In the genomic region with DNA sequence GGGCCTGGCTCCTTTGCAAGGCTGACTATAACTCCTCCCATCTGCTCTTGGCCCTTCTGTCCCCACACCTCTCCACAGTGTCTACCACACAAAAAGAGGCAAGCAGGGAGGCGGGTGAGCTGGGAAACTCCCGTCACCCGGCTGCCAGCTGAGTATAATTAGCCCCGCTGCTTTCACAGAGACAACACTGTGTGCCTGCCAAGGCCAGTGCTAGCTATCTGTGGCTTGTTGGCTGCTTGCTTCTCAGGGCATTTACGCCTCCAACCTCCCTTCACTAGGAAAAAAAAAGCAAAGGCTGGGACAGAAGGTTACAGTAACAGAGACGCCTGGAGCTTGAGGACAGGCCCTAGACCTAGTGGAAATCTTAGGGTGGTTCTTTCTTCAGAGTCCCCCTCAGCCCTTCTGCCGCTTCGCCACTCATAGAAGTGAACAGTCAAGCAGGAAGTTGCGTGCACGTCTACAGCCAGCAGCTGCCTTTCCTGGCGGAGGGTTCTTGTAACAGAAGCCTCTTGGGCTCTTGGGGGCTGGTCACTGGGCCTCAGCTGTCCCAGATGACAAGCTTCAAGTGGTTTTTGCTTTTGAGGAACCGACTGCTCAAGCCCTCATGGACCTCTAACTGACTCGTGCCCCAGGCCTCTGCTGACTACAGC, we compare ENCODE assay signal across 8 mouse cellular contexts. TPM values are rescaled to one million over a fixed set of nuclear protein-coding genes. Genes with fewer than 3 reads are reported as not detected.
A peak's percentile ranks its signal among the peaks of the same experiment; 100 is the strongest.
DNase-seq lines count a peak whose midpoint lies in the region; ATAC-seq and TF ChIP-seq lines count a peak whose summit lies in the region.

No protein-coding gene starts in this region.

- peak overlapping the region; percentile 84 for H3K27ac ChIP-seq in forebrain, postnatal 0 days (ENCODE audit: low read depth, low read length)
- peak overlapping the region; percentile 89 for H3K27ac ChIP-seq in layer of hippocampus, adult 2 months
- peak overlapping the region; percentile 79 for H3K27ac ChIP-seq in neural tube, embryonic 14.5 days (ENCODE audit: low read depth, low read length)
- H3K27ac ChIP-seq in testis, adult 2 months (ENCODE audit: control insufficient read depth, insufficient read depth, low read depth, low read length): peak overlapping the region; percentile 89

- no peaks in the 10 kb centered on the region for H3K36me3 ChIP-seq in forebrain, postnatal 0 days (ENCODE audit: insufficient read depth)
- no peaks in the 10 kb centered on the region for H3K36me3 ChIP-seq in neural tube, embryonic 14.5 days (ENCODE audit: control insufficient read depth, insufficient read depth, low read length)
- H3K36me3 ChIP-seq in testis, adult 2 months (ENCODE audit: control insufficient read depth, insufficient read depth, low read length): no peaks in the 10 kb centered on the region

- TF ChIP-seq CTCF in forebrain, postnatal 0 days (IDR thresholded peaks at IDR 0.05; ENCODE audit: low read depth): no peak
- no peak for TF ChIP-seq CTCF in layer of hippocampus, adult 2 months (conservative IDR thresholded peaks at IDR 0.05)
- TF ChIP-seq CTCF in testis, adult 2 months (IDR thresholded peaks at IDR 0.05; ENCODE audit: control insufficient read depth, insufficient read depth, insufficient replicate concordance, low read depth, low read length): no peak

- peak; percentile 94 for DNase-seq in cerebellum, adult 11-12 months
- DNase-seq in forebrain, postnatal 0 days: peak; percentile 86
- peak; percentile 76 to 82 for DNase-seq in heart, postnatal 36 days
- peak; percentile 81 to 91 for DNase-seq in layer of hippocampus, adult 2 months (ENCODE audit: low spot score in 2 of 2)
- peak; percentile 82 to 88 for DNase-seq in lung, adult 18-20 months

- no peak overlapping the region; the same call in 1 of the 2 replicates for H3K9ac ChIP-seq in forebrain, postnatal 0 days
- H3K9ac ChIP-seq in neural tube, embryonic 14.5 days (replicated peaks; ENCODE audit: low read depth, low read length): no peak overlapping the region

- H3K27me3 ChIP-seq in forebrain, postnatal 0 days (ENCODE audit: insufficient read depth, low read length): no peaks in the 10 kb centered on the region
- no peaks in the 10 kb centered on the region for H3K27me3 ChIP-seq in neural tube, embryonic 14.5 days (ENCODE audit: control insufficient read depth, insufficient read depth, low read length)
- no peaks in the 10 kb centered on the region for H3K27me3 ChIP-seq in testis, adult 2 months (ENCODE audit: control insufficient read depth, insufficient read depth, low read length)

- 0 out of 2 replicates have a peak overlapping the region, but pooled peaks have one; percentile 8 for H3K4me2 ChIP-seq in forebrain, postnatal 0 days (ENCODE audit: low read depth)
- H3K4me2 ChIP-seq in neural tube, embryonic 14.5 days (ENCODE audit: low read depth, low read length): no peak overlapping the region

- H3K9me3 ChIP-seq in forebrain, postnatal 0 days (ENCODE audit: low read length): no peaks in the 10 kb centered on the region
- no peaks in the 10 kb centered on the region for H3K9me3 ChIP-seq in neural tube, embryonic 14.5 days (ENCODE audit: control insufficient read depth, low read length)

- peaks cover 24% of the 10 kb centered on the region for H3K4me1 ChIP-seq in forebrain, postnatal 0 days (ENCODE audit: insufficient read depth)
- H3K4me1 ChIP-seq in neural tube, embryonic 14.5 days (ENCODE audit: control insufficient read depth, insufficient read depth, low read length): 0 out of 2 replicates have a peak, but pooled peaks cover 6% of the 10 kb centered on the region
- peaks cover 11% of the 10 kb centered on the region for H3K4me1 ChIP-seq in testis, adult 2 months (ENCODE audit: control insufficient read depth, insufficient read depth, low read length)

- no peak overlapping the region for H3K4me3 ChIP-seq in forebrain, postnatal 0 days (ENCODE audit: low read depth, low read length)
- peak overlapping the region; percentile 1; the same call in 1 of the 2 replicates for H3K4me3 ChIP-seq in layer of hippocampus, adult 2 months
- no peak overlapping the region for H3K4me3 ChIP-seq in neural tube, embryonic 14.5 days (ENCODE audit: low read depth, low read length)
- H3K4me3 ChIP-seq in testis, adult 2 months (ENCODE audit: control insufficient read depth, low read depth, low read length): no peak overlapping the region

- 12% methylated on average over 13 of the region's 13 CpGs for WGBS in forebrain, postnatal 0 days
- 27% methylated on average over 13 of the region's 13 CpGs for WGBS in neural tube, embryonic 14.5 days

- TF ChIP-seq POLR2A in testis, adult 2 months (IDR thresholded peaks at IDR 0.05; ENCODE audit: control insufficient read depth, low read depth, low read length): no peak

- peak; percentile 85 for ATAC-seq in CD4-positive, CD25-positive, alpha-beta regulatory T cell, adult 4 months
- peak; percentile 97 for ATAC-seq in forebrain, postnatal 0 days
- peak; percentile 91 for ATAC-seq in neural tube, embryonic 14.5 days (ENCODE audit: low read depth)

- intact Hi-C loops in heart, postnatal 36 days (cut with DNase I): loop anchor here (1.0 to 2.0 kb wide), 2 partner anchors 45 to 50 kb away; a partner anchor contains a TSS

RNA-seq across cellular contexts. Expression of a gene that starts 45.6 kb away (rescaled TPM):
- 100 to 1,000 TPM; 643 to 660 TPM for polyA plus RNA-seq in CD4-positive, CD25-positive, alpha-beta regulatory T cell, adult 4 months (2017; shearing (Covaris generic))
- 43.5 and 48.2 TPM in 2 replicates for total RNA-seq in forebrain, postnatal 0 days (2014; rRNA removed)
- 61.9 and 75.8 TPM in 2 replicates for polyA plus RNA-seq in forebrain, postnatal 0 days (2015; fragmentation: Nextera tagmentation; extraction: Ambion mirVana)
- 10 to 100 TPM; 32.8 to 65.3 TPM for total RNA-seq in heart, postnatal 36 days (2021)
- 10 to 100 TPM; 28.1 to 42.5 TPM for total RNA-seq in layer of hippocampus, adult 2 months (2021)
- 61.9 and 62.7 TPM in 2 replicates for polyA plus RNA-seq in neural tube, embryonic 14.5 days (2014; fragmentation: Nextera tagmentation; extraction: Ambion mirVana)
- 24.4 and 31.2 TPM in 2 replicates for polyA plus RNA-seq in testis, adult 2 months (2012; rRNA removed)
